Mouse (Mus musculus) heart, embryonic 13.5 days (tissue): Measurements from ENCODE around the gene Itga2b. TPM values are rescaled to one million over a fixed set of nuclear protein-coding genes. Genes with fewer than 3 reads are reported as not detected.
A peak's percentile ranks its signal among the peaks of the same experiment; 100 is the strongest.

Experiments
- ATAC-seq: fragments of 200-750 bp; cut with Nextera tagmentation; 2 replicates; pipeline ENCODE4 v1.8.0; 2017; ENCODE audit warnings: moderate TSS enrichment; ENCODE audit not compliant: insufficient number of reproducible peaks, low FRiP score, low TSS enrichment; ENCODE audit errors: extremely low read depth
- H3K27ac ChIP-seq: fragments of 300-500 bp; sonication (generic); replicated peaks from 2 replicates; pipeline ENCODE4 v1.5.1; 2015; ENCODE audit warnings: moderate library complexity, mild to moderate bottlenecking, inconsistent platforms
- H3K27me3 ChIP-seq: fragments of 300-500 bp; sonication (generic); replicated peaks from 2 replicates; pipeline ENCODE4 v1.6.1; 2015; ENCODE audit warnings: mild to moderate bottlenecking, inconsistent platforms
- H3K36me3 ChIP-seq: fragments of 300-500 bp; sonication (generic); 2 replicates; pipeline ENCODE4 v1.6.1; 2015; ENCODE audit warnings: mild to moderate bottlenecking, inconsistent platforms
- H3K4me1 ChIP-seq: fragments of 300-500 bp; sonication (generic); 2 replicates; pipeline ENCODE4 v1.6.1; 2015; ENCODE audit warnings: inconsistent platforms
- H3K4me2 ChIP-seq: fragments of 300-500 bp; sonication (generic); 2 replicates; pipeline ENCODE4 v1.6.1; 2015; ENCODE audit warnings: inconsistent platforms, mild to moderate bottlenecking, moderate library complexity
- H3K4me3 ChIP-seq: fragments of 300-500 bp; sonication (generic); 2 replicates; pipeline ENCODE4 v1.5.1; 2015; ENCODE audit warnings: moderate library complexity, mild to moderate bottlenecking, inconsistent platforms
- H3K9ac ChIP-seq: fragments of 300-500 bp; sonication (generic); 2 replicates; pipeline ENCODE4 v1.6.1; 2015; ENCODE audit warnings: inconsistent platforms, mild to moderate bottlenecking, moderate library complexity
- H3K9me3 ChIP-seq: fragments of 300-500 bp; sonication (generic); 2 replicates; pipeline ENCODE4 v1.6.1; 2016; ENCODE audit warnings: inconsistent platforms
- WGBS: fragments of 180-500 bp; shearing (Covaris S2); methylation state at CpG from one replicate; pipeline ENCODE4 v1.1.7; 2015; ENCODE audit warnings: mixed read lengths; 5-methylcytosine and 5-hydroxymethylcytosine counted together
- polyA plus RNA-seq: library from polyadenylated mRNA; unstranded; fragments of >200 nt; fragmentation: Nextera tagmentation; extraction: Ambion mirVana; gene quantifications from 2 replicates; pipeline ENCODE4 v1.2.1, GENCODE M21; 2015

Itga2b gene
- polyA plus RNA-seq, 1 experiment from 2014 or later: 10.5 TPM

GRCm38 (mm10) chr11:102443740-102444139, 26.2 kb downstream of the Itga2b start:
- Histone ChIP-seq H3K27me3 (peaks cover 21% of the 10 kb centered on the region), H3K4me2 (peak overlapping the region; percentile 30), H3K4me3 (no peak overlapping the region), H3K9ac (peak overlapping the region; percentile 58), H3K27ac (no peak overlapping the region), H3K4me1 (peaks cover 47% of the 10 kb centered on the region), H3K36me3 (peaks cover 51% of the 10 kb centered on the region), H3K9me3 (no peaks in the 10 kb centered on the region)
- ATAC-seq: no peak
- WGBS: 30% methylated on average over 12 of the region's 12 CpGs

- H3K27ac ChIP-seq: no peak overlapping the region
- no peaks in the 10 kb centered on the region for H3K9me3 ChIP-seq
- H3K36me3 ChIP-seq: peaks cover 68% of the 10 kb centered on the region
- 89% methylated on average over 6 of the region's 6 CpGs for WGBS
- H3K27me3 ChIP-seq: peaks cover 15% of the 10 kb centered on the region
- no peak overlapping the region for H3K4me3 ChIP-seq
- peaks cover 52% of the 10 kb centered on the region for H3K4me1 ChIP-seq
- no peak overlapping the region for H3K4me2 ChIP-seq
- ATAC-seq: no peak
- no peak overlapping the region for H3K9ac ChIP-seq
These were observed 27.8 kb downstream of the Itga2b start for GRCm38 (mm10) chr11:102442089-102442488.

GRCm38 (mm10) chr11:102441434-102441833, 28.5 kb downstream of the Itga2b start:
- Histone ChIP-seq H3K27ac (no peak overlapping the region), H3K9ac (no peak overlapping the region), H3K9me3 (no peaks in the 10 kb centered on the region), H3K36me3 (peaks cover 72% of the 10 kb centered on the region), H3K27me3 (peaks cover 15% of the 10 kb centered on the region), H3K4me1 (peaks cover 53% of the 10 kb centered on the region), H3K4me3 (no peak overlapping the region), H3K4me2 (no peak overlapping the region)
- no peak for ATAC-seq
- WGBS: 72% methylated on average over 3 of the region's 3 CpGs

GRCm38 (mm10) chr11:102440255-102440654, 29.7 kb downstream of the Itga2b start:
- H3K36me3 ChIP-seq: peaks cover 84% of the 10 kb centered on the region
- no peak overlapping the region for H3K4me2 ChIP-seq
- no peak for ATAC-seq
- H3K4me3 ChIP-seq: no peak overlapping the region
- no peak overlapping the region for H3K9ac ChIP-seq
- H3K27ac ChIP-seq: no peak overlapping the region
- peaks cover 50% of the 10 kb centered on the region for H3K4me1 ChIP-seq
- no peaks in the 10 kb centered on the region for H3K9me3 ChIP-seq
- peaks cover 15% of the 10 kb centered on the region for H3K27me3 ChIP-seq
- WGBS: 89% methylated on average over 8 of the region's 8 CpGs

GRCm38 (mm10) chr11:102439093-102440082, 30.5 kb downstream of the Itga2b start:
- peaks cover 92% of the 10 kb centered on the region for H3K36me3 ChIP-seq
- peaks cover 42% of the 10 kb centered on the region for H3K4me1 ChIP-seq
- peak overlapping the region; percentile 56; the same call in 1 of the 2 replicates for H3K4me3 ChIP-seq
- no peaks in the 10 kb centered on the region for H3K9me3 ChIP-seq
- H3K9ac ChIP-seq: peak overlapping the region; percentile 83
- 77% methylated on average over 14 of the region's 14 CpGs for WGBS
- no peak for ATAC-seq
- H3K4me2 ChIP-seq: peak overlapping the region; percentile 86; the same call in 1 of the 2 replicates
- H3K27me3 ChIP-seq: peaks cover 15% of the 10 kb centered on the region
- no peak overlapping the region for H3K27ac ChIP-seq

- no peak for ATAC-seq
- Histone ChIP-seq H3K4me1 (peaks cover 36% of the 10 kb centered on the region), H3K27ac (peak overlapping the region; percentile 13; the same call in 1 of the 2 replicates), H3K4me2 (peak overlapping the region; percentile 86), H3K36me3 (peaks cover 95% of the 10 kb centered on the region), H3K27me3 (peaks cover 15% of the 10 kb centered on the region), H3K4me3 (peak overlapping the region; percentile 56), H3K9me3 (no peaks in the 10 kb centered on the region), H3K9ac (peak overlapping the region; percentile 83)
- WGBS: 11% methylated on average over 77 of the region's 77 CpGs
These were observed 31.5 kb downstream of the Itga2b start for GRCm38 (mm10) chr11:102438212-102439092.

GRCm38 (mm10) chr11:102437120-102438061, 32.5 kb downstream of the Itga2b start:
- H3K4me1 ChIP-seq: peaks cover 41% of the 10 kb centered on the region
- WGBS: 13% methylated on average over 79 of the region's 87 CpGs
- H3K27me3 ChIP-seq: peaks cover 15% of the 10 kb centered on the region
- H3K36me3 ChIP-seq: peaks cover 91% of the 10 kb centered on the region
- no peaks in the 10 kb centered on the region for H3K9me3 ChIP-seq
- H3K4me2 ChIP-seq: peak overlapping the region; percentile 86
- H3K9ac ChIP-seq: peak overlapping the region; percentile 83
- peak; percentile 40; the same call in 1 of the 2 replicates for ATAC-seq
- H3K27ac ChIP-seq: peak overlapping the region; percentile 42
- H3K4me3 ChIP-seq: peak overlapping the region; percentile 56

GRCm38 (mm10) chr11:102436471-102436790, 33.5 kb downstream of the Itga2b start:
- Histone ChIP-seq H3K9ac (no peak overlapping the region), H3K4me2 (no peak overlapping the region), H3K27ac (no peak overlapping the region), H3K4me3 (no peak overlapping the region), H3K9me3 (no peaks in the 10 kb centered on the region), H3K27me3 (peaks cover 15% of the 10 kb centered on the region), H3K36me3 (peaks cover 81% of the 10 kb centered on the region), H3K4me1 (peaks cover 49% of the 10 kb centered on the region)
- WGBS: 80% methylated on average over 10 of the region's 10 CpGs
- ATAC-seq: no peak

- no peak overlapping the region for H3K27ac ChIP-seq
- no peak for ATAC-seq
- H3K36me3 ChIP-seq: peaks cover 76% of the 10 kb centered on the region
- H3K4me2 ChIP-seq: no peak overlapping the region
- no peak overlapping the region for H3K4me3 ChIP-seq
- 84% methylated on average over 18 of the region's 18 CpGs for WGBS
- peaks cover 15% of the 10 kb centered on the region for H3K27me3 ChIP-seq
- H3K4me1 ChIP-seq: peaks cover 54% of the 10 kb centered on the region
- H3K9me3 ChIP-seq: no peaks in the 10 kb centered on the region
- H3K9ac ChIP-seq: 0 out of 2 replicates have a peak overlapping the region, but pooled peaks have one; percentile 8
These were observed 34.0 kb downstream of the Itga2b start for GRCm38 (mm10) chr11:102435754-102436470.
